ENCODE assay signal across 20 mouse cellular contexts in genomic region chr9:110751412-110751811, GRCm38 (mm10). TPM values are rescaled to one million over a fixed set of nuclear protein-coding genes. Genes with fewer than 3 reads are reported as not detected.
DNase-seq lines count a peak whose midpoint lies in the region; ATAC-seq lines count a peak whose summit lies in the region.
"Had no signal": no experiment of that assay in that cellular context is flagged by ENCODE, and none has a peak within 500 bp of the region (broad histone marks: within the 10 kb centered on the region; RNA-seq: fewer than 3 reads in every experiment).

No protein-coding gene starts in this region.

- H3K4me3 ChIP-seq in heart, embryonic 11.5 days (ENCODE audit: low read depth, low read length), result no peak overlapping the region
- no peak overlapping the region for H3K4me3 ChIP-seq in kidney, embryonic 14.5 days (ENCODE audit: low read length)
- no peak overlapping the region for H3K4me3 ChIP-seq in embryonic facial prominence, embryonic 10.5 days
- no peak overlapping the region for H3K4me3 ChIP-seq in limb, embryonic 15.5 days
- H3K4me3 ChIP-seq: forebrain, embryonic 15.5 days; neural tube, embryonic 13.5 days had no signal

- H3K4me2 ChIP-seq in heart, embryonic 11.5 days, result peak overlapping the region; percentile 55
- H3K4me2 ChIP-seq in kidney, embryonic 14.5 days (replicated peaks; ENCODE audit: low read depth, low read length), result no peak overlapping the region
- H3K4me2 ChIP-seq in limb, embryonic 15.5 days, result 0 out of 2 replicates have a peak overlapping the region, but pooled peaks have one; percentile 1
- H3K4me2 ChIP-seq: forebrain, embryonic 15.5 days; neural tube, embryonic 13.5 days had no signal

- no peak for DNase-seq in heart, postnatal 25 days (ENCODE audit: low spot score)
- no peak for DNase-seq in kidney, postnatal 4 days
- no peak for DNase-seq in embryonic facial prominence, embryonic 10.5 days (ENCODE audit: low spot score)
- no peak for DNase-seq in frontal cortex, postnatal 36 days (ENCODE audit: low spot score in 2 of 2)
- no peak for DNase-seq in ovary, postnatal 14 days (ENCODE audit: low spot score)
- DNase-seq: adrenal gland, adult 8-10 months; cerebellum, postnatal 10 days; gastrocnemius, postnatal 14 days; lung, postnatal 4 days; thymus, adult 18-20 months had no signal

- H3K27ac ChIP-seq in heart, embryonic 11.5 days (ENCODE audit: low read depth, low read length), result peak overlapping the region; percentile 91
- H3K27ac ChIP-seq in kidney, embryonic 14.5 days (ENCODE audit: low read depth, low read length), result peak overlapping the region; percentile 66; the same call in 1 of the 2 replicates
- H3K27ac ChIP-seq in embryonic facial prominence, embryonic 10.5 days (replicated peaks), result peak overlapping the region; percentile 72
- peak overlapping the region; percentile 76 for H3K27ac ChIP-seq in limb, embryonic 15.5 days
- H3K27ac ChIP-seq: forebrain, embryonic 15.5 days; hindbrain, postnatal 0 days; neural tube, embryonic 13.5 days had no signal

- no peaks in the 10 kb centered on the region for H3K36me3 ChIP-seq in heart, embryonic 11.5 days (ENCODE audit: control insufficient read depth, insufficient read depth, low read length)
- no peaks in the 10 kb centered on the region for H3K36me3 ChIP-seq in kidney, embryonic 14.5 days (ENCODE audit: control insufficient read depth, insufficient read depth, low read length)
- H3K36me3 ChIP-seq in embryonic facial prominence, embryonic 10.5 days (replicated peaks), result no peaks in the 10 kb centered on the region
- H3K36me3 ChIP-seq in limb, embryonic 15.5 days, result no peaks in the 10 kb centered on the region
- H3K36me3 ChIP-seq: forebrain, embryonic 15.5 days; neural tube, embryonic 13.5 days had no signal

- peak overlapping the region; percentile 60 for H3K9ac ChIP-seq in heart, embryonic 11.5 days (ENCODE audit: low read depth, low read length)
- H3K9ac ChIP-seq in kidney, embryonic 14.5 days (ENCODE audit: low read depth, low read length), result no peak overlapping the region
- H3K9ac ChIP-seq in limb, embryonic 15.5 days, result no peak overlapping the region
- H3K9ac ChIP-seq: forebrain, embryonic 15.5 days; neural tube, embryonic 13.5 days had no signal

- H3K27me3 ChIP-seq in heart, embryonic 11.5 days (ENCODE audit: control insufficient read depth, insufficient read depth, low read length), result no peaks in the 10 kb centered on the region
- H3K27me3 ChIP-seq in kidney, embryonic 14.5 days (ENCODE audit: control insufficient read depth, insufficient read depth, low read length), result no peaks in the 10 kb centered on the region
- peaks cover 51% of the 10 kb centered on the region for H3K27me3 ChIP-seq in embryonic facial prominence, embryonic 10.5 days (replicated peaks; ENCODE audit: low read depth, poor library complexity, severe bottlenecking)
- no peaks in the 10 kb centered on the region for H3K27me3 ChIP-seq in limb, embryonic 15.5 days
- H3K27me3 ChIP-seq: forebrain, embryonic 15.5 days; neural tube, embryonic 13.5 days had no signal

- H3K4me1 ChIP-seq in heart, embryonic 11.5 days (ENCODE audit: control insufficient read depth, insufficient read depth, low read length), result peaks cover 52% of the 10 kb centered on the region
- peaks cover 45% of the 10 kb centered on the region for H3K4me1 ChIP-seq in kidney, embryonic 14.5 days (ENCODE audit: control insufficient read depth, insufficient read depth, low read length)
- peaks cover 51% of the 10 kb centered on the region for H3K4me1 ChIP-seq in embryonic facial prominence, embryonic 10.5 days
- H3K4me1 ChIP-seq in limb, embryonic 15.5 days, result peaks cover 58% of the 10 kb centered on the region
- H3K4me1 ChIP-seq: forebrain, embryonic 15.5 days had no signal

- intact Hi-C loops in heart, postnatal 25 days (cut with DNase I), result no loop called here

- no peaks in the 10 kb centered on the region for H3K9me3 ChIP-seq in heart, embryonic 11.5 days (replicated peaks; ENCODE audit: control insufficient read depth, low read length)
- no peaks in the 10 kb centered on the region for H3K9me3 ChIP-seq in kidney, embryonic 14.5 days (ENCODE audit: control insufficient read depth, low read length)
- no peaks in the 10 kb centered on the region for H3K9me3 ChIP-seq in embryonic facial prominence, embryonic 10.5 days
- H3K9me3 ChIP-seq in limb, embryonic 15.5 days, result no peaks in the 10 kb centered on the region
- H3K9me3 ChIP-seq: forebrain, embryonic 15.5 days; neural tube, embryonic 13.5 days had no signal

- 57% methylated on average over 5 of the region's 5 CpGs for WGBS in heart, embryonic 11.5 days (ENCODE audit: insufficient replicate concordance)
- WGBS in kidney, embryonic 14.5 days, result 69% methylated on average over 5 of the region's 5 CpGs
- 82% methylated on average over 5 of the region's 5 CpGs for WGBS in embryonic facial prominence, embryonic 10.5 days
- 65% methylated on average over 5 of the region's 5 CpGs for WGBS in limb, embryonic 15.5 days

- ATAC-seq in heart, embryonic 11.5 days (replicated peaks; ENCODE audit: insufficient number of reproducible peaks, low FRiP score, low TSS enrichment), result no peak
- no peak for ATAC-seq in kidney, embryonic 14.5 days (ENCODE audit: low FRiP score, low TSS enrichment)
- no peak for ATAC-seq in limb, embryonic 15.5 days (ENCODE audit: insufficient number of reproducible peaks, low FRiP score, low TSS enrichment, low read depth)
- ATAC-seq: forebrain, embryonic 15.5 days; hindbrain, postnatal 0 days had no signal

RNA-seq across cellular contexts. Expression of gene Pth1r, which starts 4.5 kb away (rescaled TPM):
- polyA plus RNA-seq in heart, embryonic 11.5 days (2014; fragmentation: Nextera tagmentation; extraction: Ambion mirVana), result 24.3 and 27.8 TPM in 2 replicates
- total RNA-seq in heart, postnatal 25 days (2021), result 1 to 10 TPM; 7.6 to 7.9 TPM
- 27.3 and 40.9 TPM in 2 replicates for polyA plus RNA-seq in kidney, embryonic 14.5 days (2014; fragmentation: Nextera tagmentation; extraction: Ambion mirVana)
- polyA plus RNA-seq in embryonic facial prominence, embryonic 10.5 days (2016; fragmentation: Nextera tagmentation; extraction: Ambion mirVana), result 39.2 and 46.3 TPM in 2 replicates
- 82.6 and 110 TPM in 2 replicates for polyA plus RNA-seq in limb, embryonic 15.5 days (2015; fragmentation: Nextera tagmentation; extraction: Ambion mirVana)

RNA-seq across cellular contexts. Expression of gene Myl3, which starts 9.8 kb away (rescaled TPM):
- 3,236 and 3,494 TPM in 2 replicates for polyA plus RNA-seq in heart, embryonic 11.5 days (2014; fragmentation: Nextera tagmentation; extraction: Ambion mirVana)
- over 10,000 TPM; 11,742 to 12,072 TPM for total RNA-seq in heart, postnatal 25 days (2021)
- polyA plus RNA-seq in kidney, embryonic 14.5 days (2014; fragmentation: Nextera tagmentation; extraction: Ambion mirVana), result 0.96 and 1.4 TPM in 2 replicates
- 0.86 and 4.4 TPM in 2 replicates for polyA plus RNA-seq in embryonic facial prominence, embryonic 10.5 days (2016; fragmentation: Nextera tagmentation; extraction: Ambion mirVana)
- 16.3 and 125 TPM in 2 replicates for polyA plus RNA-seq in limb, embryonic 15.5 days (2015; fragmentation: Nextera tagmentation; extraction: Ambion mirVana)
- total RNA-seq: hindbrain, postnatal 0 days; midbrain, postnatal 0 days had no signal
- polyA plus RNA-seq: midbrain, postnatal 0 days had no signal

RNA-seq across cellular contexts. Expression of gene Prss42, which starts 46.6 kb away (rescaled TPM):
- not detected in 2 replicates for polyA plus RNA-seq in heart, embryonic 11.5 days (2014; fragmentation: Nextera tagmentation; extraction: Ambion mirVana)
- total RNA-seq in heart, postnatal 25 days (2021), result not detected
- polyA plus RNA-seq in kidney, embryonic 14.5 days (2014; fragmentation: Nextera tagmentation; extraction: Ambion mirVana), result not detected in 2 replicates
- polyA plus RNA-seq in embryonic facial prominence, embryonic 10.5 days (2016; fragmentation: Nextera tagmentation; extraction: Ambion mirVana), result not detected in 2 replicates
- not detected in 2 replicates for polyA plus RNA-seq in limb, embryonic 15.5 days (2015; fragmentation: Nextera tagmentation; extraction: Ambion mirVana)
- total RNA-seq: adrenal gland, adult 8-10 months; gastrocnemius, postnatal 14 days; hindbrain, postnatal 0 days; layer of hippocampus, adult 8-10 months; left cerebral cortex, postnatal 14 days; midbrain, postnatal 0 days had no signal
- polyA plus RNA-seq: embryonic facial prominence, embryonic 11.5 days; forebrain, embryonic 15.5 days; hindbrain, postnatal 0 days; midbrain, postnatal 0 days; neural tube, embryonic 13.5 days had no signal

Comparison
In these comparisons a context has a peak if more than half of its experiments do, and no peak if none do; other contexts are left out.
1. RNA of gene Myl3, which starts 9.8 kb away (polyA plus RNA-seq): 3,236 to 3,494 TPM in heart, embryonic 11.5 days; 16.3 to 125 TPM in limb, embryonic 15.5 days, 0.96 to 1.4 TPM in kidney, embryonic 14.5 days and 0.86 to 4.4 TPM in embryonic facial prominence, embryonic 10.5 days; every median in the first group is over 10 times any median in the second.
2. Peak in every context shown above with its lines, with median percentiles within 50 percentile points of each other: H3K27ac ChIP-seq.